Mouse (Mus musculus): Measurements from ENCODE around the gene Chtf18. TPM values are rescaled to one million over a fixed set of nuclear protein-coding genes. Genes with fewer than 3 reads are reported as not detected.
"Not testable (repeated sequence)": the region's sequence is repeated elsewhere in the genome, so short reads cannot be mapped to it uniquely, and the experiment has no call there.

Chtf18 gene
- polyA plus RNA-seq, 1 experiment from 2014 or later = 5.8 TPM

GRCm38 (mm10) chr17:25755627-25756377 lies 28.6 kb upstream of the Chtf18 start:
- Histone ChIP-seq H3K4me1 (peaks cover 6% of the 10 kb centered on the region), H3K27ac (replicated peaks) (no peak overlapping the region), H3K4me3 (replicated peaks) (no peak overlapping the region), H3K4me2 (no peak overlapping the region), H3K9ac (replicated peaks) (no peak overlapping the region), H3K27me3 (replicated peaks) (no peaks in the 10 kb centered on the region), H3K9me3 (replicated peaks) (no peaks in the 10 kb centered on the region), H3K36me3 (no peaks in the 10 kb centered on the region)
- no peak for ATAC-seq (ENCODE audit: low FRiP score)
- 61% methylated on average over 4 of the region's 4 CpGs for WGBS

DNA sequence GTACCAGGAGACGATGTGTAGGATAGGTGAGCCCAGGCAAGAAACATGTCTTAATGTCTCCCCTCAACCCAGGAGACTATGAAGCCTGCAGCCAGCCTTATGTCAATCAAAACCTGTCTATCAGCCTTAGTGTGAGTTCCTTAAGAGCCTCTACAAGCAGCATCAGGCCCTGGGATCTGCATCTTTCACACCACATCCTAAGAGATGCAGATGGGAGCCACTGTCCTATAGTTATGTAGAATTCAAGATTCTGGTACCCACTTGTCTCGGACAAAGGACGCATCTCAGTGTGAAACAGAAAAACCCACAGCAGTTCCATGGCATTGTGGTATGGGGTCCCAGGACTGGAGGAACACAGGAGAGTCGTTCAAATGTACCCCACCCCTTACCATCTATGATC lies 27.9 kb upstream of the Chtf18 start:
- no peak overlapping the region for H3K9ac ChIP-seq (replicated peaks)
- H3K27ac ChIP-seq (replicated peaks) = no peak overlapping the region
- WGBS = 79% methylated on average over 4 of the region's 4 CpGs
- H3K36me3 ChIP-seq = no peaks in the 10 kb centered on the region
- H3K4me2 ChIP-seq = no peak overlapping the region
- no peak for ATAC-seq (ENCODE audit: low FRiP score)
- H3K9me3 ChIP-seq (replicated peaks) = no peaks in the 10 kb centered on the region
- peaks cover 6% of the 10 kb centered on the region for H3K4me1 ChIP-seq
- no peak overlapping the region for H3K4me3 ChIP-seq (replicated peaks)
- H3K27me3 ChIP-seq (replicated peaks) = no peaks in the 10 kb centered on the region

DNA sequence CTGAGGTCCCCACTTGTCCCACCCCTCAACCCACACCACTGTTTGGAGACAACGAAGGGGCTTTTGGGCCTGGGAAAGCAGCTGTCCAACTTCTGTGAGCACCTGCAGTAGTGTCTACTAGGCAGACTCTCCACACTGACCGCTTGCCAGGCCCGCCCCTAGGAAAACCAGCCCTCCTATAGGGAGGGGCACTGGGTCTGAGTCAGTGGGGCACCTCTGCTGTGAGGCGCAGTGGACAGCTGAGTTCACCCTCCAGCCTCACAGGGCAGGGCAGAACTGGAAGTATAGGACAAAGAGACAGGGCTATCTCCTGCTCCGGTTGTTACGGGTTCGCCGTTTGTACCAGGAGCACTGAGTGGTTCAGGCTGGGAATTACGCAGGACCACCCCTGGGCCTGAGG lies 27.0 kb upstream of the Chtf18 start, which contains the start of gene Msln:
Msln (minus strand) TSS at position 138 of the 400 bp plus-strand sequence.
- no peak within 1 kb of the TSS for H3K27ac ChIP-seq (replicated peaks)
- WGBS = 87% methylated on average over 9 of the region's 9 CpGs
- no peak for ATAC-seq (ENCODE audit: low FRiP score)

GRCm38 (mm10) chr17:25751446-25751845 lies 24.2 kb upstream of the Chtf18 start:
- Histone ChIP-seq H3K36me3 (no peaks in the 10 kb centered on the region), H3K9ac (replicated peaks) (no peak overlapping the region), H3K9me3 (replicated peaks) (no peaks in the 10 kb centered on the region), H3K4me2 (no peak overlapping the region), H3K27me3 (replicated peaks) (no peaks in the 10 kb centered on the region), H3K4me3 (replicated peaks) (no peak overlapping the region), H3K27ac (replicated peaks) (no peak overlapping the region), H3K4me1 (peaks cover 6% of the 10 kb centered on the region)
- no peak for ATAC-seq (ENCODE audit: low FRiP score)
- 47% methylated on average over 5 of the region's 5 CpGs for WGBS

More for the DNA sequence above, 27.0 kb upstream of the Chtf18 start, which contains the start of gene Msln:
- Histone ChIP-seq H3K4me2 (no peak within 1 kb of the TSS), H3K36me3 (no peaks in the 10 kb centered on the region), H3K9ac (replicated peaks) (no peak within 1 kb of the TSS), H3K4me3 (replicated peaks) (no peak within 1 kb of the TSS), H3K9me3 (replicated peaks) (no peaks in the 10 kb centered on the region), H3K27me3 (replicated peaks) (no peaks in the 10 kb centered on the region), H3K4me1 (peaks cover 6% of the 10 kb centered on the region)

DNA sequence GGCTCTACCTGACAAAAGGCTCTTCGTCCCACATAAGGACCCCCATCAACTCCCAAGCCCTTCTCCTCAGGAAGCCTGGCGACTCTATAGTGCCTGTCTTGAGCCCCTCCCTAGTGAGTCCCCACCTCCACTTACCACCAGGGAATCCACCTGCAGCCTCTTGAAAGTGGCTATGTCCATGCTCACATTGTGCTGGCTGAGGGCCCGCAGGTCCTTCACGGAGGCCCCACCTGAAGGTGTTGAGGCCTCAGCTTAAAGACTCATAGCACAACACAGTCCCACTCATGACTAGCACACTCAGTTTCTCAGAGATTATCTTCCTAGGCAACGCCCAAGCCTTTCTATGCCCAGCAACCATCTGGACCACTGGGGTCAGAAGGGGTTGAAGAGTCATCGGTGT lies 22.1 kb upstream of the Chtf18 start:
- Histone ChIP-seq H3K9ac (replicated peaks) (no peak overlapping the region), H3K4me3 (replicated peaks) (no peak overlapping the region), H3K27ac (replicated peaks) (no peak overlapping the region), H3K4me2 (no peak overlapping the region), H3K36me3 (no peaks in the 10 kb centered on the region), H3K9me3 (replicated peaks) (no peaks in the 10 kb centered on the region), H3K27me3 (replicated peaks) (no peaks in the 10 kb centered on the region), H3K4me1 (peaks cover 6% of the 10 kb centered on the region)
- 87% methylated on average over 6 of the region's 6 CpGs for WGBS
- ATAC-seq (ENCODE audit: low FRiP score) = no peak

DNA sequence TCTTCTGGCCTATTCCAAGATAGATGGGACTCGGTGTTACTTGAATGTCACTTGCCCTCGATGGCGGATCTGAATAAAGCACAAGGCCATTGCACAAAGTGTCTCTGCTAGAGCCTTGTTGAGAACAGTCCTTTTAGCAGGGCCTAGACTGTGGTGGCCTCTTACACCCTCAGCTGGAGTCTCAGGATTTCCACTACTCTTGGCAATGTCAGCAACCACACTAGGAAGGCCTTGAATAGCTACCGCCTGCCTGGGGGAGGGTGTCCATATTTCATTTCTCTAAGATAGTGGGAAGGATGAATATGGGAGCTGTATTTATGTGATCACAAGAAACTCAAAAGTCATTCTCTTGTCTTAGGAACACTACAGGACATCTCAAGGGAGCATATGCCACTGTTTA lies 21.0 kb upstream of the Chtf18 start:
- Histone ChIP-seq H3K9me3 (replicated peaks) (no peaks in the 10 kb centered on the region), H3K4me3 (replicated peaks) (no peak overlapping the region), H3K27ac (replicated peaks) (no peak overlapping the region), H3K4me2 (no peak overlapping the region), H3K9ac (replicated peaks) (no peak overlapping the region), H3K4me1 (peaks cover 6% of the 10 kb centered on the region), H3K36me3 (no peaks in the 10 kb centered on the region), H3K27me3 (replicated peaks) (no peaks in the 10 kb centered on the region)
- ATAC-seq (ENCODE audit: low FRiP score) = no peak
- WGBS = 97% methylated on average over 4 of the region's 4 CpGs

DNA sequence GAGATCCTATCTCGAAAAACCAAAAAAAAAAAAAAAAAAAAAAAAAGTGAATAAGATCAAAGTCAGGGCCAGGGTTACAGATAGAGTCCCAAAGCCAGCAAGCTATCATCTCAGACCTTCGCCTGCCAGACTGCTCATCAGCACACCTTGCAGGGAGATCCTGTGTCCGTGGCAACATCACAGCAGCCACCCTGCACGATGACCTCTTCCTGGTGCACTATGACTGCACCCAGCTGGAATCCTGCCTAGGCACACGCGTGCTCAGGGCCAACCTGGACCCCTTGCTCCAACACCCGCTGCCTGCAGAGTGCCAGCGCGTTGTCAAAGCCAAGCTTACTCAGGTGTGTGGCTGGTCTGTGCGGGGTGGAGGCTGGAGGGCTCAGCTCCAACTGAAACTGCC lies 17.1 kb upstream of the Chtf18 start:
- no peak overlapping the region for H3K4me2 ChIP-seq
- H3K9ac ChIP-seq (replicated peaks) = no peak overlapping the region
- no peak overlapping the region for H3K4me3 ChIP-seq (replicated peaks)
- WGBS = 76% methylated on average over 10 of the region's 10 CpGs
- H3K27me3 ChIP-seq (replicated peaks) = no peaks in the 10 kb centered on the region
- no peaks in the 10 kb centered on the region for H3K4me1 ChIP-seq
- H3K36me3 ChIP-seq = no peaks in the 10 kb centered on the region
- H3K27ac ChIP-seq (replicated peaks) = no peak overlapping the region
- no peaks in the 10 kb centered on the region for H3K9me3 ChIP-seq (replicated peaks)
- no peak for ATAC-seq (ENCODE audit: low FRiP score)

DNA sequence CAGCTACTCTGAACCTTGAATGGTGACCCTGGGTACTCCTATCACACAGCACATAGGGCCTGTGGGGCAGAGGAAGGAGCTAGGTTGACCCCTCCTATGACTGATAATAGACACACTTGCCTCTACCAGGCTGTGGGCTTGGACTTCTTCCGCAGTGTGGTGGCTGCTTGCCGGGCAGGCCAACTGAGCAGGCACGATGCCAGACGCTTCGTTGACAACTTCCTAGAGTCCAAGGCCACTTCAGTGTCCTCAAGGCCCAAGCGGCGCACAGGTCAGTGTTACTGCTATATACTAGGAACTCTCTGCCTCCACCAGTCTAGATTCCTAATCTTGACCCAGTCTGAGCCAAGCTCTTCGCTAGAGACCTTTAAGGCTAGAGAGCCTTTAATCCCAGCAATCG lies 16.6 kb upstream of the Chtf18 start:
- Histone ChIP-seq H3K4me2 (no peak overlapping the region), H3K9me3 (replicated peaks) (no peaks in the 10 kb centered on the region), H3K9ac (replicated peaks) (no peak overlapping the region), H3K27me3 (replicated peaks) (no peaks in the 10 kb centered on the region), H3K36me3 (no peaks in the 10 kb centered on the region), H3K4me1 (no peaks in the 10 kb centered on the region), H3K4me3 (replicated peaks) (no peak overlapping the region), H3K27ac (replicated peaks) (no peak overlapping the region)
- 93% methylated on average over 9 of the region's 9 CpGs for WGBS
- no peak for ATAC-seq (ENCODE audit: low FRiP score)

GRCm38 (mm10) chr17:25741471-25741870 lies 14.3 kb upstream of the Chtf18 start:
- not testable (repeated sequence) for H3K9me3 ChIP-seq (replicated peaks); H3K27ac ChIP-seq (replicated peaks); H3K4me2 ChIP-seq; H3K9ac ChIP-seq (replicated peaks); H3K27me3 ChIP-seq (replicated peaks); H3K4me1 ChIP-seq; ATAC-seq (ENCODE audit: low FRiP score); H3K36me3 ChIP-seq; H3K4me3 ChIP-seq (replicated peaks)
- WGBS = 78% methylated on average over 12 of the region's 12 CpGs

DNA sequence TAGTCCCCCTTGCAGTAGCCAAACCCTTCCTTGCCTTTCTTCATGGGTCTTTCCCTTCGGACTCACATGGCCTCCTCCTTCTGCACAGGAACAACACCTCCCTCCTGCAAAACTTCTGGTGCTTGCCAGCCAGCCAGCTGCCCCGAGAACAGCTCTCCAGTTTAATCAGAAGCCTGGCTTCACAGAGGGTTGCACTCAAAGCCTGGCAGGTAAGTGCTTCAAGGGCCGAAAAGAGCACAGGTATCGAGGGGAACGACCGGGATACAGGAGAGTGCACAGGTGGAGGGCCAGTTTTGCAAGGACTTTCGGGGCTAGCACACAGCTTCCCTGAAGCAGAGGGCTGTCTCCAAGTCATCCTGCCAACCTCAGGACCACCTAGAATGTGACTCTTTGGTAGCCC lies 11.6 kb upstream of the Chtf18 start:
- Histone ChIP-seq H3K4me2 (no peak overlapping the region), H3K27ac (replicated peaks) (no peak overlapping the region), H3K9me3 (replicated peaks) (no peaks in the 10 kb centered on the region), H3K4me1 (no peaks in the 10 kb centered on the region), H3K4me3 (replicated peaks) (no peak overlapping the region), H3K9ac (replicated peaks) (no peak overlapping the region), H3K27me3 (replicated peaks) (no peaks in the 10 kb centered on the region), H3K36me3 (no peaks in the 10 kb centered on the region)
- ATAC-seq (ENCODE audit: low FRiP score) = no peak
- WGBS = 88% methylated on average over 7 of the region's 7 CpGs

- 82% methylated on average over 3 of the region's 3 CpGs for WGBS
- Histone ChIP-seq H3K27ac (replicated peaks) (no peak within 1 kb of the TSS), H3K36me3 (no peaks in the 10 kb centered on the region)
These were observed 8.5 kb upstream of the Chtf18 start, which contains the start of gene Mslnl for GRCm38 (mm10) chr17:25735745-25736144. Mslnl (plus strand) TSS chr17:25736042.

DNA sequence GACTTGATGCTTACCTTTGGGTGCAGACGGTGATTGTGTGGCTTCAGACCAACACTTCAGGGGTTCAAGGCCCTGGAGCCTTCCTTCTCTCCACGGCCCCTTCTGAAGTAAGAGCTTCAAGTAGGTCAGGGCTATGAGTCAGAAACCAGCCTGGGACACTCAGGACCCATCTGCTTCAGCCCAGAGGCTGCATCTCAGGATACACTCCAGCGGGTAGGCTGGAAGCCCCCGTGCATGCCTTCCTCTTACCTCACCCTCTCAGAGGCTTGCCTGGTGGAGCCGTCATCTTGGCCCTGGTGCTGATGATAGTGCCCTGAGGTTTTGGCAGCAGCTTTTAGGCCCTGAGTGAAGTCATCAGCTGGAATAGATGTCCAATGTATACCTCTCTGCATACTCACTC lies 8.0 kb upstream of the Chtf18 start:
- Histone ChIP-seq H3K27me3 (replicated peaks) (no peaks in the 10 kb centered on the region), H3K9me3 (replicated peaks) (no peaks in the 10 kb centered on the region), H3K4me1 (no peaks in the 10 kb centered on the region), H3K27ac (replicated peaks) (no peak overlapping the region), H3K4me2 (no peak overlapping the region), H3K36me3 (peaks cover 5% of the 10 kb centered on the region; the same call in 1 of the 2 replicates), H3K9ac (replicated peaks) (no peak overlapping the region), H3K4me3 (replicated peaks) (no peak overlapping the region)
- no peak for ATAC-seq (ENCODE audit: low FRiP score)
- 73% methylated on average over 5 of the region's 5 CpGs for WGBS

More at GRCm38 (mm10) chr17:25735745-25736144, 8.5 kb upstream of the Chtf18 start, which contains the start of gene Mslnl:
- Histone ChIP-seq H3K4me3 (replicated peaks) (no peak within 1 kb of the TSS), H3K4me2 (no peak within 1 kb of the TSS), H3K9ac (replicated peaks) (no peak within 1 kb of the TSS), H3K27me3 (replicated peaks) (no peaks in the 10 kb centered on the region), H3K4me1 (no peaks in the 10 kb centered on the region), H3K9me3 (replicated peaks) (no peaks in the 10 kb centered on the region)
- no peak for ATAC-seq (ENCODE audit: low FRiP score)
